Mouse (Mus musculus): Measurements from ENCODE around the gene Ube2u. TPM values are rescaled to one million over a fixed set of nuclear protein-coding genes. Genes with fewer than 3 reads are reported as not detected.

The Ube2u gene
- polyA plus RNA-seq (2015; fragmentation: Nextera tagmentation; extraction: Ambion mirVana): not detected in 2 replicates

DNA sequence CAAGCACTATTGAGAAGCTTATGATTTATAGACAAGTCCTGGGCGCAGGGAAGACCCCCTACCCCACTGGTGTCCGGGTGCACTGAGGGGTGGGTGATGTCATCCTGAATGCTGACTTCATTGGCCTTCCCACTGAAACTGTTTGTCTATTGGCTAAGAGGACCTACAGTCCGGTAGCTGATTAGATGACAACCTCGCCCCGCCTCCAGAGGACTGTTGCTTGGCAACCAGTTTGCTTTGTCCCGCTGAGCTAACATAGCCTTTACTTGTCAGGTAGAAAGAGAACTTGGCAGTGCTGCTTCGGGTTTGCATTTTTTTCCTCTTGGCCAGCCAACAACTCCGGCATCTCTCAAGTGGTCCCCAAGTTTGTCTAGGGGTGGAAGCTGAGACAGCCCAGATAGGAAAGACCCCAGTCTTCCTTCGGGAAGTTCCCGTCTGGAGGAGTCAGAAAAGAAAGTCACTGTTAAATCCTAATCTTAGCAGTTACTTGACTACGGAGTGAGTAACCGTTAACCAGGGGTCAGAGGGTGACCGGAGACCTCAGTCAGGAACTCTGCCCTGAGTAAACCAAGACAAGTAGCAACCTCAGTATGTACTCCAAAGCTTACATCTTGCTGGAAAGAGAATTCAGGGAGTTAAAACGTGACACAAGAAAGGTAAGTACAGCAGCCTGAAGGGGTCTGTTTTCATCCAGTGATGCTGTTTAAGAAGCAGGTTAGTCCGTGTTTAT, at the start of gene Ube2u:
Ube2u (plus strand) TSS at position 258 of the 730 bp plus-strand sequence.
- H3K36me3 ChIP-seq (ENCODE audit: control insufficient read depth, insufficient read depth, low read length): no peaks in the 10 kb centered on the region
- WGBS: 24% methylated on average over 15 of the region's 15 CpGs
- H3K9ac ChIP-seq (ENCODE audit: low read depth, low read length): no peak within 1 kb of the TSS
- H3K4me3 ChIP-seq (ENCODE audit: low read length): peak within 1 kb of the TSS; percentile 31
- H3K4me1 ChIP-seq (ENCODE audit: control insufficient read depth, insufficient read depth, low read length): peaks cover 6% of the 10 kb centered on the region; the same call in 1 of the 2 replicates
- peak within 1 kb of the TSS; percentile 45 for H3K4me2 ChIP-seq (ENCODE audit: low read depth, low read length)
- H3K27ac ChIP-seq (ENCODE audit: low read length): no peak within 1 kb of the TSS
- H3K27me3 ChIP-seq (replicated peaks; ENCODE audit: control insufficient read depth, insufficient read depth, low read length): no peaks in the 10 kb centered on the region
- peak; percentile 69 for ATAC-seq
- H3K9me3 ChIP-seq (ENCODE audit: control insufficient read depth, low read length): no peaks in the 10 kb centered on the region

DNA sequence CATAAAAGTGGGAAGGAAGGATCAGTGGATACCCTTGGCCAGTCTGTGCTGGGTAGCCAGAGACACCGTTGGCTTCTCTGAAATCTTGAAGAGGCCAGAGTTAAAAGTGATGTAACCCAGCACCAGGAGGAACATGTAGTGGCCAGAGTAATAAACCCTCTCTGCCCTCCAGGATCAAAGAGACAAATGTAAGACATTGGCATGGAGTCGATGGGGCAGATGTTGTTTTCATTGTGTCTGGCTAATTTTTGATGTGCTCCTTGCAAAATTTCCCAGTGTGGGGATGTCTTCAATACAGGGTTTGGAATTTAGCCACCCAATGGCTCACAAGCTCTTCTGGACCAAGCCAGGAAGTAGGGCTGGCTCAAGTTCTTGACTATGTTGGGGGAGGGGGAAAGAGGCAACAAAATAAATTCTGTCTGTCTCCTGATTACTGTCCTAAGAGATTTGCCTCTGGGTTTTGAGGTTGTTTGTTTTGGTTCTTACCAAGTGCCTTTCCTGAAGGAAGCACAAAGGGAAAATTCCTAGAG, 49.2 kb upstream of the Ube2u start:
- ATAC-seq: no peak
- Histone ChIP-seq H3K4me1 (ENCODE audit: control insufficient read depth, insufficient read depth, low read length) (no peaks in the 10 kb centered on the region; the same call in 1 of the 2 replicates), H3K36me3 (ENCODE audit: control insufficient read depth, insufficient read depth, low read length) (no peaks in the 10 kb centered on the region), H3K4me3 (ENCODE audit: low read length) (no peak overlapping the region), H3K9ac (ENCODE audit: low read depth, low read length) (no peak overlapping the region), H3K9me3 (ENCODE audit: control insufficient read depth, low read length) (no peaks in the 10 kb centered on the region), H3K27me3 (replicated peaks; ENCODE audit: control insufficient read depth, insufficient read depth, low read length) (no peaks in the 10 kb centered on the region), H3K4me2 (ENCODE audit: low read depth, low read length) (no peak overlapping the region), H3K27ac (ENCODE audit: low read length) (no peak overlapping the region)
- WGBS: 56% methylated on average over 2 of the region's 2 CpGs

DNA sequence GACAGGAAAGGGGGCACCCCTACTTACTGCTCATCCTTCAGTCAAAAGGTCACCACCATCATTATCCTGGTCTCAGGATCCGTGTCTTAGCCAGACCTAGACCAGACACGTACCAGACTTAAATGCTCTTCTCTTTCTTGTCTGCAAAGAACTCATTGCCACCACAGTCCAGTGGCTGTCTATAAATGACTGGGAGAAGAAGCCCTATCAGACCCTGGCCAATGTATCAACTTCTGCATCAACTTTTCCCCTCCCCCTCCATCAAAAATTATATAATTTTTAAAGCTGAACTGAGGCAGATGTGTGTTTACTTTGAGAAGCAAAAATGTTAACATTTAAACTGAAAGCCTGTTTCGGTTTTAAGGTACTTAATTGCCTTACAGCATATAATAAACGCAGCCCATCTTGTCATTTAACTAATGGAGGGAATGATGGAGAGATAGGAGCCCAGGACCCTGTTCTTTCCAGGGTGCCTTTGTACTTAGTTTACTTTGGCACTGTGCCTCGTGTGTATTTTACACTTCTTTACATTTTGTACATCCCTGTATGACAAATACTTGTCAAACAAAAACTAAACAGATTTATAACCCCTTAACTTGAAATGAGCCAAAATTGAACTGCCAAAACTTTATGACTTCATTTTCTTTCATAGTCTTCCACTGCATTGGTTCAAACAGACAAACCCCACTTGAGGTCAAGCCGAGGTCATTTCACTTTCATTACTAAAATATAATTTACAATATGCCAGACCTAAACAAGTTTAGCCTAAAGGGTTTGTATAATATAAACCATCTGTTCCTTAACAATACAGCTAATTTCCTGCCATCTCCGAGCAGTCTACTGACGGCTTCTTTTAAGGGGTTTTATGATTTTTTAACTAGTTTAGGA, 43.1 kb upstream of the Ube2u start:
- no peak overlapping the region for H3K4me2 ChIP-seq (ENCODE audit: low read depth, low read length)
- no peaks in the 10 kb centered on the region for H3K27me3 ChIP-seq (replicated peaks; ENCODE audit: control insufficient read depth, insufficient read depth, low read length)
- H3K4me1 ChIP-seq (ENCODE audit: control insufficient read depth, insufficient read depth, low read length): peaks cover 4% of the 10 kb centered on the region; the same call in 1 of the 2 replicates
- H3K27ac ChIP-seq (ENCODE audit: low read length): no peak overlapping the region
- peak; percentile 89 for ATAC-seq
- no peak overlapping the region for H3K9ac ChIP-seq (ENCODE audit: low read depth, low read length)
- H3K4me3 ChIP-seq (ENCODE audit: low read length): no peak overlapping the region
- no peaks in the 10 kb centered on the region for H3K9me3 ChIP-seq (ENCODE audit: control insufficient read depth, low read length)
- 37% methylated on average over 8 of the region's 8 CpGs for WGBS
- no peaks in the 10 kb centered on the region for H3K36me3 ChIP-seq (ENCODE audit: control insufficient read depth, insufficient read depth, low read length)

DNA sequence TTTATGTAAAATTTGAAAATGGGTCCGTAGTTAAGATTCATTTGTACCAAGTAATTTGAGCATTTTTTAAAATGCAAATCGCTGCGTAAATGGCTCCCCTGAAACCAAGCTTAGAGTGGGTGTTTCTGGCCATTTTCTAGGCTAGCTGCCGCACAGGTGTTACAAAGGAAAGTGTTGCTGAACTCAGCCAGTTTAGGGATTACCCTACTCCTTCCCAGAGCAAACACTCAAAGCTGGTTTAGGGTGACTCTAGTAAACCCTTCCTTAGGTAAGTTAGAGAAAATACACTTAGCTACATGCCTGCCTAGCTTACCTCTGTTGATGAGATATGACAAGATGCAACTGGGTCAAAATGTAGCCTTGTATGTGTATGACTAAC, 42.5 kb upstream of the Ube2u start:
- H3K9ac ChIP-seq (ENCODE audit: low read depth, low read length): no peak overlapping the region
- WGBS: 57% methylated on average over 4 of the region's 4 CpGs
- H3K4me3 ChIP-seq (ENCODE audit: low read length): no peak overlapping the region
- H3K27me3 ChIP-seq (replicated peaks; ENCODE audit: control insufficient read depth, insufficient read depth, low read length): no peaks in the 10 kb centered on the region
- 0 out of 2 replicates have a peak, but pooled peaks cover 5% of the 10 kb centered on the region for H3K9me3 ChIP-seq (ENCODE audit: control insufficient read depth, low read length)
- peaks cover 4% of the 10 kb centered on the region; the same call in 1 of the 2 replicates for H3K4me1 ChIP-seq (ENCODE audit: control insufficient read depth, insufficient read depth, low read length)
- peaks cover 5% of the 10 kb centered on the region; the same call in 1 of the 2 replicates for H3K36me3 ChIP-seq (ENCODE audit: control insufficient read depth, insufficient read depth, low read length)
- H3K4me2 ChIP-seq (ENCODE audit: low read depth, low read length): no peak overlapping the region
- no peak overlapping the region for H3K27ac ChIP-seq (ENCODE audit: low read length)
- no peak for ATAC-seq

DNA sequence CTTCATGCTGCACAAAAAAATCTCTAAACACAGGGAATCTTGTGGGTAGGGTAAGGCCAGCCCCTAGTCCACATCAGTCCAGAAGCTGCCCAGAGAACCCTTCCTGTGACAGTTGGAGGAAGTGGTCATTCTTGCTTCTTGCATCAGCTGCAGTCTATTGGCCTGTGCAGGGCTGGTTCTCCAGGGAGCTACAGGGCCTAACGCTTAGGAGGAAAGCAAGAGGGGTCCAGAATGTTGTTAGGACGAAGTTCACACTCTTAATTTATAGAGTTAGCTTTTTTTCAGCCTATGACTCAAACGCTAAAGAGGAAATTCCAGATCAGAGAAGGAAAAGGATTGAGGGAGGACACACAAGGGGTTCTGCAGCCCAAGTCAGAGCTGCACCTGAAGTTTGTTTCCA, 31.8 kb upstream of the Ube2u start:
- Histone ChIP-seq H3K4me2 (ENCODE audit: low read depth, low read length) (no peak overlapping the region), H3K4me3 (ENCODE audit: low read length) (no peak overlapping the region), H3K9me3 (ENCODE audit: control insufficient read depth, low read length) (no peaks in the 10 kb centered on the region), H3K36me3 (ENCODE audit: control insufficient read depth, insufficient read depth, low read length) (peaks cover 1% of the 10 kb centered on the region; the same call in 1 of the 2 replicates), H3K4me1 (ENCODE audit: control insufficient read depth, insufficient read depth, low read length) (no peaks in the 10 kb centered on the region), H3K27me3 (replicated peaks; ENCODE audit: control insufficient read depth, insufficient read depth, low read length) (no peaks in the 10 kb centered on the region), H3K9ac (ENCODE audit: low read depth, low read length) (no peak overlapping the region), H3K27ac (ENCODE audit: low read length) (no peak overlapping the region)
- ATAC-seq: no peak
- WGBS: 46% methylated on average over 3 of the region's 3 CpGs

DNA sequence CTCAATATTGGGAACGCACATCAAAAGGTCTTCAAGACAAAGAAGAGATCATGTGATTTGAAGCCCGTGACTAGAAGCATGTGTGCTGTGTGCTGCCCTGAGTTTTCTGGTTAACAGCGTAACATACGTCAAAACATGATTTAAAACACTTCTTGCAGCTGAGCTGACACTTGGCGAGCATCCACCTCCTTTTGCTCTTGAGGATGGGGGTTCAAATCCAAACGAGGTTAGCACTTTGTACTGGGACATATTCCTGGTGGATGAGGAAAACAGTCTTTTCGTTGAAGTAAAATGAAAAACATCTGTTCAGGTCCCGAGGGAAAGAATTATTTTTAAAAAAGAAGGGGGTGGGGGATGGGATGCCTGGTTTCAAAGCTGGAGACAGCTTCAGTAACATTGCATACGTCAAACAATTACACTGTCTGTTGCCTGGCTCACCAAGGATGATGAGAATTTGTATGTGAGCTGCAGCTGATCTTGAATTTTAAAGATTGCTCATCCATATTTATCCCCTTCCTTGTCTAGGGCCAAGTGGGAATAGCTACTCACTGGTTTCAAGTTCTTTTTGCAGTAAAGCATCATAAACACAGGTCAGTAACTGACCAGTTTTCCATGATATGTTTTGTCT, 16.0 kb upstream of the Ube2u start:
- Histone ChIP-seq H3K27me3 (replicated peaks; ENCODE audit: control insufficient read depth, insufficient read depth, low read length) (no peaks in the 10 kb centered on the region), H3K9me3 (ENCODE audit: control insufficient read depth, low read length) (no peaks in the 10 kb centered on the region), H3K9ac (ENCODE audit: low read depth, low read length) (no peak overlapping the region), H3K4me2 (ENCODE audit: low read depth, low read length) (no peak overlapping the region), H3K36me3 (ENCODE audit: control insufficient read depth, insufficient read depth, low read length) (no peaks in the 10 kb centered on the region), H3K27ac (ENCODE audit: low read length) (no peak overlapping the region), H3K4me1 (ENCODE audit: control insufficient read depth, insufficient read depth, low read length) (no peaks in the 10 kb centered on the region), H3K4me3 (ENCODE audit: low read length) (no peak overlapping the region)
- whole genome bisulfite sequencing: 47% methylated on average over 9 of the region's 9 CpGs
- ATAC-seq: no peak

DNA sequence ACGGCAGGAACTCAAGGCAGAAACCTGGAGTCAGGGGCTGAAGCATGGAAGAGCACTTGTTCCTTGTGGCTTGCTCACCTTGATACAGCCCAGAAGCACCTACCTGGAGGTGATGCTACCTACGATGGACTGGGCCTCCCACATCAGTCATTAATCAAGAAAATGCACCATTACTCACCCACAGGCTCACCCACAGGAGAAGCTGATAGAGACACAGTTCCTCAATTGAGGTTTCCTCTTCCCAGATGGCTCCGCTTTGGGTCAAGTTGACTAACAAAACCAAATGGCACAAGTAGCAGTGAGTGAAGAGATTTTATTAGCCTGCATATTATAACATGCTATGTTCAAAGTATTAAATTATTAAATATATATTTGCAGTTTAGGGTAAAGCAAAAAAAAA, 9.8 kb downstream of the Ube2u start:
- WGBS: 91% methylated on average over 3 of the region's 3 CpGs
- Histone ChIP-seq H3K9me3 (ENCODE audit: control insufficient read depth, low read length) (no peaks in the 10 kb centered on the region), H3K27ac (ENCODE audit: low read length) (no peak overlapping the region), H3K4me2 (ENCODE audit: low read depth, low read length) (no peak overlapping the region), H3K4me1 (ENCODE audit: control insufficient read depth, insufficient read depth, low read length) (no peaks in the 10 kb centered on the region), H3K27me3 (replicated peaks; ENCODE audit: control insufficient read depth, insufficient read depth, low read length) (no peaks in the 10 kb centered on the region), H3K36me3 (ENCODE audit: control insufficient read depth, insufficient read depth, low read length) (no peaks in the 10 kb centered on the region), H3K4me3 (ENCODE audit: low read length) (no peak overlapping the region), H3K9ac (ENCODE audit: low read depth, low read length) (no peak overlapping the region)
- ATAC-seq: no peak

DNA sequence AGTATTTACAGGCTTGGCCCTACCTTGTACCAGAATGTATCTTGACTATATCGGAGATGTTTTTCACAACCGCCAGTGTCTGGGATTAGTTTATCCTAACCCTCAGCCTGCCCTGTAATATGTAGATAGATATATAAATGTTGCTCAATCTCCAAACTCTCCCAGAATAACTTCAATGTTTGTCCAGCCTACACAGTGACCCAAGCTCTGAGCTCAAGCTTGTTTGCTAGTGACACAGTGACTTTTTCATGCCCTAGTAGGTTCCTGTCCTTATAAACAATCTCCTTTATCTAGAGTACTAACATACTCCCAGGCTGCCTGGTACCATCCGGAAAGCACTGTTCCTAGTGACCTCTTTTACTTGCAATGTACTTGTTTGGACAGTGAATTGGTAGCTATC, 16.5 kb downstream of the Ube2u start:
- Histone ChIP-seq H3K4me3 (ENCODE audit: low read length) (no peak overlapping the region), H3K4me2 (ENCODE audit: low read depth, low read length) (no peak overlapping the region), H3K27ac (ENCODE audit: low read length) (no peak overlapping the region), H3K36me3 (ENCODE audit: control insufficient read depth, insufficient read depth, low read length) (no peaks in the 10 kb centered on the region), H3K9me3 (ENCODE audit: control insufficient read depth, low read length) (no peaks in the 10 kb centered on the region), H3K27me3 (replicated peaks; ENCODE audit: control insufficient read depth, insufficient read depth, low read length) (no peaks in the 10 kb centered on the region), H3K4me1 (ENCODE audit: control insufficient read depth, insufficient read depth, low read length) (no peaks in the 10 kb centered on the region), H3K9ac (ENCODE audit: low read depth, low read length) (no peak overlapping the region)
- no peak for ATAC-seq
- WGBS: 78% methylated on average over 3 of the region's 3 CpGs

DNA sequence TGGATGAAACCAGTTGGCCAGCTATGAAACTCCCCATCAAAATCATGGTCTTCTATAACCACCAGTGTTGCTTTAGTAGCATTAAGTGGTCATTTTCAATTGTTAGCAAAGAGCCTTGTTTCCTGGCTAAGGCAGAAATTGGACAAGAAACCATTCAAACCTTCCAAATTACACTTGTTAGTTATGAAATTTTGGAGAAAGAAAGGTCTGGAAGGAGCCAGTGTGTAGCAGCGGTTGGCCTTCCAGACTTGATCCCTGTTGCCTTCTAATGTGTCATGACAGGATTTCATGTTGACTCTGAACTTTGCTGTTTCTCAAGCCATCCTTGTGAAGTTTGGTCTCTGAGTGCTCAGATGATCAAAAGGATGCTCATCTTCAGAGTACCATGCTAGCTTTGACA, 17.9 kb downstream of the Ube2u start:
- Histone ChIP-seq H3K9me3 (ENCODE audit: control insufficient read depth, low read length) (no peaks in the 10 kb centered on the region), H3K4me2 (ENCODE audit: low read depth, low read length) (no peak overlapping the region), H3K27me3 (replicated peaks; ENCODE audit: control insufficient read depth, insufficient read depth, low read length) (no peaks in the 10 kb centered on the region), H3K4me3 (ENCODE audit: low read length) (no peak overlapping the region), H3K27ac (ENCODE audit: low read length) (no peak overlapping the region), H3K9ac (ENCODE audit: low read depth, low read length) (no peak overlapping the region), H3K4me1 (ENCODE audit: control insufficient read depth, insufficient read depth, low read length) (no peaks in the 10 kb centered on the region), H3K36me3 (ENCODE audit: control insufficient read depth, insufficient read depth, low read length) (no peaks in the 10 kb centered on the region)
- no peak for ATAC-seq
- WGBS: 92% methylated on average over 1 of the region's 1 CpGs

Measured in intestine, embryonic 16.5 days (tissue).